Mouse (Mus musculus) heart, embryonic 16.5 days (tissue): ENCODE data around the gene Inpp4b. TPM values are rescaled to one million over a fixed set of nuclear protein-coding genes. Genes with fewer than 3 reads are reported as not detected.
A peak's percentile ranks its signal among the peaks of the same experiment; 100 is the strongest.

ENCODE experiments used
- ATAC-seq: fragments of 200-750 bp; cut with Nextera tagmentation; replicated peaks from 2 replicates; pipeline ENCODE4 v1.8.0; 2017; ENCODE audit warnings: moderate number of reproducible peaks; ENCODE audit not compliant: insufficient read depth, low FRiP score; ENCODE audit errors: extremely low read depth
- H3K27ac ChIP-seq: fragments of 300-500 bp; sonication (generic); 2 replicates; pipeline ENCODE4 v1.5.1; 2014; ENCODE audit warnings: mild to moderate bottlenecking, low read length, control low read depth, moderate library complexity
- H3K27me3 ChIP-seq: fragments of 300-500 bp; sonication (generic); 2 replicates; pipeline ENCODE4 v1.6.1; 2014; ENCODE audit warnings: low read length, mixed read lengths; ENCODE audit not compliant: control insufficient read depth, insufficient read depth
- H3K36me3 ChIP-seq: fragments of 300-500 bp; sonication (generic); 2 replicates; pipeline ENCODE4 v1.6.1; 2014; ENCODE audit not compliant: control insufficient read depth, insufficient read depth
- H3K4me1 ChIP-seq: fragments of 300-500 bp; sonication (generic); 2 replicates; pipeline ENCODE4 v1.6.1; 2014; ENCODE audit warnings: low read length, mixed read lengths; ENCODE audit not compliant: control insufficient read depth, insufficient read depth
- H3K4me2 ChIP-seq: fragments of 300-500 bp; sonication (generic); 2 replicates; pipeline ENCODE4 v1.6.1; 2014; ENCODE audit warnings: low read depth, mild to moderate bottlenecking, control low read depth, low read length
- H3K4me3 ChIP-seq: fragments of 300-500 bp; sonication (generic); 2 replicates; pipeline ENCODE4 v1.5.1; 2014; ENCODE audit warnings: mild to moderate bottlenecking, control low read depth, low read length
- H3K9ac ChIP-seq: fragments of 300-500 bp; sonication (generic); 2 replicates; pipeline ENCODE4 v1.6.1; 2014; ENCODE audit warnings: low read length, control low read depth
- H3K9me3 ChIP-seq: fragments of 300-500 bp; sonication (generic); replicated peaks from 2 replicates; pipeline ENCODE4 v1.6.1; 2016; ENCODE audit warnings: low read length; ENCODE audit not compliant: control insufficient read depth
- WGBS: fragments of 180-500 bp; shearing (Covaris S2); extraction: QIAGEN DNeasy Blood & Tissue Kit; methylation state at CpG from one replicate; pipeline ENCODE4 v1.1.7; 2014; 5-methylcytosine and 5-hydroxymethylcytosine counted together
- polyA plus RNA-seq: library from polyadenylated mRNA; unstranded; fragments of >200 nt; fragmentation: Nextera tagmentation; extraction: Ambion mirVana; gene quantifications from 2 replicates; pipeline ENCODE4 v1.2.1, GENCODE M21; 2015

The Inpp4b gene
- 12.2 and 13.6 TPM in 2 replicates for polyA plus RNA-seq

DNA sequence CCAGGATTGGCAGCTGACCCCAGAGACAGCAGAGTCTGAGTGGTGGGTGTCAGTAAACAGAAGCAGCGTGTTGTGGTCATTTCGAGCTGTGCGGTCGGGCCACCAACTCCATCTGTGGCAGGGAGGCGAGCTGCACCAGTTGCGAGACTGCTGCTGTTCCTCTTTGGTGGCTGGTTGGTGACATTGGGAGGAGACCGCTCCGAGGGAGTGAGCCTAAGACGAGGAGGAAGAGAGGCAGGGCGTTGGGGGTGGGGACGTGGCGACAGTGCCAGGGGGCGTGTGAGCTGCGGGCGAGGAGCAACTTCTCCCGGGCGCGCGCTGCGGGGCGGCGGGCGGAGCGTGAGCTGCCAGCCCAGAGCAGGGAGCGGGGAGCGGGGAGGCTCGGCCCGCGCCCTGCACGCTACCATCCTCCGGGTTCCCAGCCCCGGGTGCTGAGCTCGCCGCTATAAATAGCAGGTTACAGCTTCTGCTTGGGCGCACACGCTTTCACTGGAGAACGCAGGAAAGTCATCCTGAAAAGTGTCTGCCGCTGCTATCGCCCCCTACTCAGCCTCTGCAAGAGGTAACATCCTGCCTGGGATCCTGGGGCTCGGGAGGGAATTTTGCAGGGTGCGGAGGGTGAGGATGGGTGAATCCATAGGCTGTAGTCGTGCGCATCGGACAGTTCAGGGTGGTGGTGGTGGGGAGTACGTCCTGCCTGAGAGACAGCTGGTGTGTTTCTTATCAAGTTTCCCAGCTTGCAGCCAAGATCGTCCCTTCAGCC lies at the start of gene Inpp4b:
Gene Inpp4b, plus strand, starts transcription at position 321 of the 763 bp plus-strand sequence.
- WGBS: under 1% methylated on average over 45 of the region's 46 CpGs
- no peaks in the 10 kb centered on the region for H3K36me3 ChIP-seq
- H3K4me3 ChIP-seq: peak within 1 kb of the TSS; percentile 61
- peak within 1 kb of the TSS; percentile 41 for H3K27ac ChIP-seq
- peaks cover 6% of the 10 kb centered on the region; the same call in 1 of the 2 replicates for H3K27me3 ChIP-seq
- H3K4me2 ChIP-seq: peak within 1 kb of the TSS; percentile 93
- H3K4me1 ChIP-seq: peaks cover 3% of the 10 kb centered on the region; the same call in 1 of the 2 replicates
- H3K9me3 ChIP-seq: peaks cover 3% of the 10 kb centered on the region; the same call in 1 of the 2 replicates
- H3K9ac ChIP-seq: peak within 1 kb of the TSS; percentile 56
- ATAC-seq: peak; percentile 72

DNA sequence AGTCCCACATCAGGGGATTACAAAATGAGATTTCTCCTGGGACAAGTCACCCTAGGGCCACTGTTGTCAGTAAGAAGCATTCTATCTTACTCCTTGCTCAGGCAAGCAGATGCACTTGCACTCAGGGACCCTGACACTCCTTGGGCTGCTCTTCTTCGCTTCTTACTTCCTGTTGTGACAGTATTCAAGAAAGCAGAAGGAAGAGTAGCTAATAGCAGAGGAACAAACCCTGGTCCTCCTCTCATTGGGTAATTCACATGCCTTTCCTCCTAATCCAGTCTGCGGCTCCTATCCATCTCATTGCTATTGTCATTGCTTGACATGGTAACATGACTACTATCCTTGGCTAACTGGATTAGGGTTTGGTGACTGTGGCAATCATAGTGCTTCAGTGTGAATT lies 7.1 kb upstream of the Inpp4b start:
- no peak overlapping the region for H3K9ac ChIP-seq
- no peaks in the 10 kb centered on the region for H3K4me1 ChIP-seq
- H3K27ac ChIP-seq: no peak overlapping the region
- ATAC-seq: no peak
- WGBS: 61% methylated on average over 2 of the region's 2 CpGs
- no peak overlapping the region for H3K4me2 ChIP-seq
- H3K9me3 ChIP-seq: peaks cover 3% of the 10 kb centered on the region; the same call in 1 of the 2 replicates
- no peak overlapping the region for H3K4me3 ChIP-seq
- no peaks in the 10 kb centered on the region for H3K27me3 ChIP-seq
- no peaks in the 10 kb centered on the region for H3K36me3 ChIP-seq

DNA sequence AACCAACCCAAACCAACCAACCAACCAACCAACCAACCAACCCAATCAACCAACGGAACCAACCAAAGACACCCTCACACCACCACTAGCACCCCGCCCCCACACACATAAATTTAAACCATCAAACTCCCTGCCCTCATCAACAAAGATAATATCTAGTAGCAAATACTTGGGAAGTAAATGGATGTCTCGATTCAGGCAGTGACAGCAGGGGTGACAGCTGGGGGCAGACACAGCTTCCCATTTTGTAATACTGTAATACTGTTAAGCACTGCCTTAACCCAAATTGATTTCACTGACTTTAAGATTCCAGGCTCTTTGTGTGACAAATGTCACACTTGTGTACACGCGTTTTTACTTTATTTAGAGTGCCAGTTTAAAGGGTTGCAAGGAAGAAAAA lies 1.2 kb upstream of the Inpp4b start:
- Histone ChIP-seq H3K4me3 (peak overlapping the region; percentile 61), H3K4me1 (peaks cover 3% of the 10 kb centered on the region; the same call in 1 of the 2 replicates), H3K27ac (no peak overlapping the region), H3K27me3 (peaks cover 4% of the 10 kb centered on the region; the same call in 1 of the 2 replicates), H3K4me2 (peak overlapping the region; percentile 93), H3K9ac (no peak overlapping the region), H3K9me3 (peaks cover 3% of the 10 kb centered on the region; the same call in 1 of the 2 replicates), H3K36me3 (no peaks in the 10 kb centered on the region)
- 45% methylated on average over 5 of the region's 5 CpGs for WGBS
- no peak for ATAC-seq

DNA sequence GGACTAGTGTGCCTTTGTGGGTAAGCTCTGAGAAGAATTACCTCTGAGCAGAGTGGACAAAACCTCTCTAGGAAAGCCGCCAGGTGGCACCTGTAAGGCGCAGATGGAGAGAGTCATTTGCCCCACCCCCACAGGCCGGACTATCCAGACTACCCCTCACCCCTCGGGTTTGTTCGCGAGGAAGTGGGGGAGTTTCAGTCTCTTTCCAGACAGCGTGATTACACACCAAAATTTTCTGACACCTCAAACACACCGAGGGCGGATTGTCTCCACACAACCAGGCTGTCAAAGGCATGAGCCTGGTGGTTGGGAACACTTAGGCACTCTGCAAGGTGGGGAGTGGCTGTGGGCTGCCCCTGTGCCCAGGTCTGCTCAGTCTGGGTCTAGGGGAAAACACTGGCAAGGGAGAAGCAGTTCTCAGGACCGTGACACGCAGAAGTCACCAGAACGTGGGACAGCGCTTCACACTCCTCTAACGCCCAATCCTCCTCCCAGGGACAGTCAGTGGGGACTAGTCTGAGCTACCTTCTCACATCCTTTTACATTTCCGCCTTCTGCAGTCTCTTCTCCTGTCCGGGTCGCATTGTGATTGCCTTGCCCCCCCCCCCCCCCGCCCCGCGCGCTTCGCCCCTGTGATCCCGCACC lies 643 bp upstream of the Inpp4b start:
- H3K9ac ChIP-seq: peak overlapping the region; percentile 56
- ATAC-seq: peak; percentile 62
- WGBS: 2% methylated on average over 22 of the region's 23 CpGs
- peaks cover 6% of the 10 kb centered on the region; the same call in 1 of the 2 replicates for H3K27me3 ChIP-seq
- peaks cover 3% of the 10 kb centered on the region; the same call in 1 of the 2 replicates for H3K9me3 ChIP-seq
- H3K4me2 ChIP-seq: peak overlapping the region; percentile 93
- no peaks in the 10 kb centered on the region for H3K36me3 ChIP-seq
- H3K4me3 ChIP-seq: peak overlapping the region; percentile 61
- peak overlapping the region; percentile 41 for H3K27ac ChIP-seq
- H3K4me1 ChIP-seq: peaks cover 3% of the 10 kb centered on the region; the same call in 1 of the 2 replicates

DNA sequence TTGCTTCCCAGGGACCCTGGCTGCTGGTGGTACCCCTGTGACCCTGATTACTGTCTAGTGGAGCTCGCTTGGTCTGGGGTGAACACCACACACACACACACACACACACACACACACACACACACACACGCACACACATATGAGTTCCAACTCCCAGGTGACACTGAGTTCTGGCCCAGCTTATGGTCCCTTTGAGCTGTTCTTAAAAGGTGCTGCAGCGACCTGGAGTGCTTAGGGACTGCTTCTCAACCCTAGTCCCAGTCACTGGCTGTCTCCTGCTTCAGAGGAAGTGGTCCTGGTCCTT lies 595 bp downstream of the Inpp4b start:
- Histone ChIP-seq H3K4me3 (peak overlapping the region; percentile 61), H3K4me2 (peak overlapping the region; percentile 93), H3K27me3 (peaks cover 6% of the 10 kb centered on the region; the same call in 1 of the 2 replicates), H3K9me3 (peaks cover 3% of the 10 kb centered on the region; the same call in 1 of the 2 replicates), H3K4me1 (peaks cover 3% of the 10 kb centered on the region; the same call in 1 of the 2 replicates), H3K9ac (peak overlapping the region; percentile 56), H3K36me3 (no peaks in the 10 kb centered on the region), H3K27ac (no peak overlapping the region)
- 7% methylated on average over 3 of the region's 3 CpGs for WGBS
- 0 out of 2 replicates have a peak, but pooled peaks have one; percentile 7 for ATAC-seq

DNA sequence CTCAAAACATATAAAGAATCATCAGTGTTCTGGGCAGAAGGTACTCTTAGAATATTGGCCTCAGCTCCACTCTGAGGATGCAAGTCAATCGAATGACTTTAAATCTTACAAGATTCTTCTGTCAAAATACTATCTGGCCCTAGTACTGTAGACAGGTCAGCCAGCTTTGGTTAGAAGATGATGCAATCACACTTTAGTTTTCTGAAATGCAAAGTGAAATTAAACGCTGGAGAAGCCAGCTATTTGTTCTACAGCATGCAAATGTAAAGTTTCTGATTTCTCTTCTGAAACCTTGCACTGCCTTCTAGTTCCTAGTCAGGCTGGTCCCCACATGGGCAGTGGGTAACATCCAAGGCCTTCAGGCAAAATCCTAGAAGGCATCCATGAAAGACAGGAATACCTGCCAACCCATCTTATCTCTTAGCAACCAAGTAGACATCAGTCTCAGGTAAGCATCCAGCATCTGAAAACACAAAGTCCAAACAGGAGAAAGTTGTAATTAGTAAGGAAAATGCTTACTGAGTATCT lies 2.9 kb downstream of the Inpp4b start:
- Histone ChIP-seq H3K27ac (no peak overlapping the region), H3K36me3 (no peaks in the 10 kb centered on the region), H3K9ac (no peak overlapping the region), H3K27me3 (peaks cover 6% of the 10 kb centered on the region; the same call in 1 of the 2 replicates), H3K4me1 (peaks cover 3% of the 10 kb centered on the region; the same call in 1 of the 2 replicates), H3K4me3 (no peak overlapping the region), H3K4me2 (no peak overlapping the region), H3K9me3 (no peaks in the 10 kb centered on the region)
- ATAC-seq: no peak
- WGBS: 69% methylated on average over 2 of the region's 2 CpGs

DNA sequence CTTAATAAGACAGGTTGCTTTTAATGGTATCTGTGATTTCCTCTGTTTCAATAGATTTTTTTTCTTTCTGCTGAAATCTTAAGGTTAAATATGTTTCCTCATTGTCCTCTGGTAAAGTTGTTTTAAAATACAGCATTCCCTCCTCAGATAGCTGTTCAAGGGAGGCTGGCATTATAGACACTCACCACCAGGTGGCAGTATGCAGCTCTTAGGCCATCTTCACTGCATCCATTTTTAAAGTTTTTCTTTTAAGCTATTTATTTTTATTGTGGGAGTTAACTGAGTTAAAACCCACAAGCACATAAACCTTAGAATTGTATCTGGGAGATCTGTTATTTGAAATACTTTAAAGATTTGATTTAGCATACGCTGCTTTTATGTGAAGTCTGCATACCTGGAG lies 7.1 kb downstream of the Inpp4b start:
- WGBS: 79% methylated on average over 1 of the region's 1 CpGs
- Histone ChIP-seq H3K9me3 (no peaks in the 10 kb centered on the region), H3K9ac (no peak overlapping the region), H3K36me3 (no peaks in the 10 kb centered on the region), H3K4me2 (no peak overlapping the region), H3K27ac (no peak overlapping the region), H3K27me3 (peaks cover 3% of the 10 kb centered on the region; the same call in 1 of the 2 replicates), H3K4me3 (no peak overlapping the region), H3K4me1 (no peaks in the 10 kb centered on the region)
- ATAC-seq: no peak

DNA sequence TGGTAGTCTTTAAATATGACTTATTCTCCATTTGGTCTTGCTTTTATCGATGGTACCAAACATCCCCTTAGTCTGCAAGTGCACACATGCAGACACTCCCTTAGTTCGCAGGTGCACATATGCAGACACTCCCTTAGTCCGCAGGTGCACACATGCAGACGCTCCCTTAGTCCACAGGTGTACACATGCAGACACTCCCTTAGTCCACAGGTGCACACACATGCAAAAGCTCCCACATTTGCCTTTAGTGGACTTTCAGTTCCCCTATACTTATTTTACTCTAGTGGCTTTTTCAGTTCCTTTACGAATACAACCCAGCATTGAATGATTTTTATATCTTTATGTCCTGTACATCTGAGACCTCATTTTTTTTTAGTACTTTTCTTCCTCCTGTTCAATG lies 11.1 kb downstream of the Inpp4b start:
- no peak overlapping the region for H3K27ac ChIP-seq
- no peaks in the 10 kb centered on the region for H3K9me3 ChIP-seq
- no peak for ATAC-seq
- no peak overlapping the region for H3K4me2 ChIP-seq
- H3K4me1 ChIP-seq: no peaks in the 10 kb centered on the region
- no peaks in the 10 kb centered on the region for H3K27me3 ChIP-seq
- H3K4me3 ChIP-seq: no peak overlapping the region
- 74% methylated on average over 5 of the region's 5 CpGs for WGBS
- H3K9ac ChIP-seq: no peak overlapping the region
- no peaks in the 10 kb centered on the region for H3K36me3 ChIP-seq

DNA sequence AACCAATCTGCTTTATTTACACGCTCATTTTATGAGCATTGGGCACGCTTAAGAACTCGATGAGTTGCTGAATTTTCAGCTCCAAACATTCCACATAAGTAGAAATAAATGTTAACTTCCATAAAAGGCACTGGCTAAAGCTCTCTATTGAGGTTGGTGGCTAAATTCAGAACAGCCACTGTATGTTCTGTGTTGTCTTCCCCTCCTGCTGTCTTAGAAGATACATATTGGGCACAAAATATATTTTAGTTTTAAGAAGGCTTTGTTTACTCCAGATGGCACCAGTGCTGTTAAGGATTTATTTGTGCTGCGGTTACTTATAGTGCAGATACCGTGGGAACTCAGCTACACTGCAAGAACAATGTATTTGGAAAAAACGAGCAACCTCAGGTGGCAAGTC lies 15.8 kb downstream of the Inpp4b start:
- no peak for ATAC-seq
- Histone ChIP-seq H3K4me3 (no peak overlapping the region), H3K9ac (no peak overlapping the region), H3K4me2 (no peak overlapping the region), H3K27me3 (no peaks in the 10 kb centered on the region), H3K4me1 (no peaks in the 10 kb centered on the region), H3K36me3 (no peaks in the 10 kb centered on the region), H3K9me3 (no peaks in the 10 kb centered on the region), H3K27ac (no peak overlapping the region)
- 78% methylated on average over 6 of the region's 6 CpGs for WGBS
